ENCODE assay signal across 8 mouse cellular contexts in genomic region chr8:108369081-108369480, GRCm38 (mm10).
DNase-seq lines count a peak whose midpoint lies in the region; ATAC-seq and TF ChIP-seq lines count a peak whose summit lies in the region.
"Had no signal": no experiment of that assay in that cellular context is flagged by ENCODE, and none has a peak within 500 bp of the region (broad histone marks: within the 10 kb centered on the region; RNA-seq: fewer than 3 reads in every experiment).

No protein-coding gene starts in this region.

- H3K27me3 ChIP-seq in kidney, embryonic 15.5 days = no peaks in the 10 kb centered on the region
- no peaks in the 10 kb centered on the region for H3K27me3 ChIP-seq in lung, postnatal 0 days (replicated peaks; ENCODE audit: insufficient read depth, low read length)
- no peaks in the 10 kb centered on the region for H3K27me3 ChIP-seq in liver, embryonic 11.5 days (replicated peaks; ENCODE audit: control insufficient read depth, insufficient read depth, low read length)
- H3K27me3 ChIP-seq: megakaryocyte, embryonic 14.5 days had no signal

- TF ChIP-seq EP300 in lung, postnatal 0 days (IDR thresholded peaks at IDR 0.05) = peak; percentile 41

- H3K4me3 ChIP-seq in kidney, embryonic 15.5 days (replicated peaks) = no peak overlapping the region
- H3K4me3 ChIP-seq in lung, postnatal 0 days (ENCODE audit: low read depth, low read length) = no peak overlapping the region
- H3K4me3 ChIP-seq in liver, embryonic 11.5 days (ENCODE audit: low read depth, low read length) = no peak overlapping the region
- H3K4me3 ChIP-seq: megakaryocyte, embryonic 14.5 days had no signal

- WGBS in kidney, embryonic 15.5 days = 24% methylated on average over 6 of the region's 6 CpGs
- WGBS in lung, postnatal 0 days = 11% methylated on average over 6 of the region's 6 CpGs
- 39% methylated on average over 6 of the region's 6 CpGs for WGBS in liver, embryonic 11.5 days

- ATAC-seq in kidney, embryonic 15.5 days (replicated peaks; ENCODE audit: low FRiP score) = no peak
- peak; percentile 55 for ATAC-seq in lung, postnatal 0 days
- no peak for ATAC-seq in megakaryocyte, adult 5-6 weeks (ENCODE audit: poor library complexity, severe bottlenecking)
- ATAC-seq in liver, embryonic 11.5 days (replicated peaks; ENCODE audit: low FRiP score) = no peak

- no peak overlapping the region for H3K4me2 ChIP-seq in kidney, embryonic 15.5 days
- H3K4me2 ChIP-seq in lung, postnatal 0 days (replicated peaks; ENCODE audit: low read depth, low read length) = no peak overlapping the region
- no peak overlapping the region for H3K4me2 ChIP-seq in liver, embryonic 11.5 days

- no peaks in the 10 kb centered on the region for H3K9me3 ChIP-seq in kidney, embryonic 15.5 days (replicated peaks)
- no peaks in the 10 kb centered on the region for H3K9me3 ChIP-seq in lung, postnatal 0 days (ENCODE audit: low read length)
- no peaks in the 10 kb centered on the region for H3K9me3 ChIP-seq in liver, embryonic 11.5 days (ENCODE audit: control insufficient read depth, low read length)

- H3K4me1 ChIP-seq in kidney, embryonic 15.5 days = peaks cover 5% of the 10 kb centered on the region
- no peaks in the 10 kb centered on the region for H3K4me1 ChIP-seq in lung, postnatal 0 days (ENCODE audit: insufficient read depth, low read depth, low read length)
- H3K4me1 ChIP-seq in liver, embryonic 11.5 days (replicated peaks; ENCODE audit: control insufficient read depth, insufficient read depth, low read length) = 0 out of 2 replicates have a peak, but pooled peaks cover 4% of the 10 kb centered on the region
- H3K4me1 ChIP-seq: megakaryocyte, embryonic 14.5 days had no signal

- no peak overlapping the region for H3K9ac ChIP-seq in kidney, embryonic 15.5 days
- no peak overlapping the region for H3K9ac ChIP-seq in lung, postnatal 0 days (replicated peaks; ENCODE audit: low read depth)
- H3K9ac ChIP-seq in liver, embryonic 11.5 days (ENCODE audit: low read depth, low read length) = no peak overlapping the region

- 0 out of 2 replicates have a peak, but pooled peaks have one; percentile 3 for TF ChIP-seq CTCF in lung, postnatal 0 days (IDR thresholded peaks at IDR 0.05)

- peak; percentile 81 for DNase-seq in kidney, adult 9 months
- peak; percentile 88 for DNase-seq in Muller cell, postnatal 12 days (ENCODE audit: inconsistent ontology term)
- DNase-seq in adrenal gland, postnatal 14 days = peak; percentile 60
- DNase-seq in lung, postnatal 0 days (ENCODE audit: low spot score) = peak; percentile 72
- no peak for DNase-seq in liver, embryonic 11.5 days (ENCODE audit: low spot score)

- no peaks in the 10 kb centered on the region for H3K36me3 ChIP-seq in kidney, embryonic 15.5 days
- no peaks in the 10 kb centered on the region for H3K36me3 ChIP-seq in lung, postnatal 0 days (ENCODE audit: insufficient read depth, low read length)
- no peaks in the 10 kb centered on the region for H3K36me3 ChIP-seq in liver, embryonic 11.5 days (ENCODE audit: control insufficient read depth, insufficient read depth, low read length)

- H3K27ac ChIP-seq in kidney, embryonic 15.5 days = no peak overlapping the region
- H3K27ac ChIP-seq in lung, postnatal 0 days (ENCODE audit: low read length) = no peak overlapping the region
- no peak overlapping the region for H3K27ac ChIP-seq in liver, embryonic 11.5 days (ENCODE audit: low read depth, low read length)
